Mouse (Mus musculus): Measurements from ENCODE around the gene Ube2m. TPM values are rescaled to one million over a fixed set of nuclear protein-coding genes. Genes with fewer than 3 reads are reported as not detected.

The Ube2m gene
- total and polyA plus RNA-seq, 2 experiments from 2014 or later = 116 to 290 TPM

DNA sequence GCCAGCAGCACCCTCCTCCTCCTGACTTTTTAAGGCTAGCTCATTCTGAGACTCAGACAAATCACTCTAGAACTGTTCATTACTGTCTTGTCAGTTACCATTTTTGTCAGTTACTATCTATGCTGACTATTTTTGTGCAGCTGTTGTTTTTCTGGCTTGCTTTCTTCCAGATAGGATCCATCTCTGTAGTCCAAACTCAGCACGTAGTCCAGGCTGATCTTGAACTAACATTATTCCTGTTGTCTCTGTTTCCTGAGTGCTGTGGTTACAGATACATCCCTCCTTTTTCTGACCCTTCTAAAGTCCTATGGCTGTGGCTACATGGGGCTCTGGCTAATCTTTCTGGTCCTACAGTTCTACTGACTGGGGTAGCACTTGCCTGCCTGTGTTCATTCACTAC is 1.1 kb upstream of the Ube2m start:
- ATAC-seq (ENCODE audit: insufficient read depth, low read depth) = no peak
- H3K9ac ChIP-seq (replicated peaks; ENCODE audit: low read depth, low read length) = peak overlapping the region; percentile 98
- H3K36me3 ChIP-seq (replicated peaks; ENCODE audit: control insufficient read depth, insufficient read depth, low read length) = peaks cover 8% of the 10 kb centered on the region
- H3K4me2 ChIP-seq (ENCODE audit: low read depth, low read length) = peak overlapping the region; percentile 87
- peaks cover 30% of the 10 kb centered on the region for H3K4me1 ChIP-seq (ENCODE audit: control insufficient read depth, insufficient read depth)
- TF ChIP-seq CTCF (IDR thresholded peaks at IDR 0.05; ENCODE audit: low read depth) (no peak), EP300 (IDR thresholded peaks at IDR 0.05; ENCODE audit: low read depth) (no peak)
- no peak for DNase-seq (ENCODE audit: low spot score)
- peak overlapping the region; percentile 92; the same call in 1 of the 2 replicates for H3K4me3 ChIP-seq (ENCODE audit: low read depth, low read length)
- 50% methylated on average over 1 of the region's 1 CpGs for WGBS
- no peaks in the 10 kb centered on the region for H3K9me3 ChIP-seq (replicated peaks; ENCODE audit: control insufficient read depth, low read length)
- H3K27me3 ChIP-seq (ENCODE audit: control insufficient read depth, insufficient read depth, low read length) = peaks cover 15% of the 10 kb centered on the region
- peak overlapping the region; percentile 100 for H3K27ac ChIP-seq (ENCODE audit: low read depth)

DNA sequence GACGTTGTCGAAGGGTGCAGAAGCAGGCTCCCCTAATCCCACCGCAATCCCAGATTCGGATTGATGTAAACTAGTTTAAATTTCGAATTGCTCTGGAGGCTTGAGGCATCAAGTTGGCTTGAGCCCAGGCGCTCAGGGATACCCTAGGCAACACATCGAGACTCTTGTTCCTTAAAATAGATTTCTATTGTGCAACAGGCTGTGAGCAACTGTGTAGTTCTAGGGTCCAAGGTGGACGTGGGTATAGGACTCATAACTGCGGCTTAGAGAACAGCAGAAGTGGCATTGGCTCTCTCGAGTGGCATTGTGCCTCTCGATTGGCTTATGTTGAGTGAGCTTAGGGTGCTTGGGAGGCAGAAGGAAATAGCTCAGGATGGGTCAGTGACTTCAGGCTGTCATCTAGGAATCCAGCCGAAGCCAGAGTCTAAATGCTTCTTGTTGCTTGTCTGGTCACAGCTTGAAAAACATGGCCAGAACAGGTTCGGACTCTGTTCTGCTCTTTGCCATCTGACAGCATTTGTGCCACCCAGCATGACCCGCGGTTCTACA is 620 bp upstream of the Ube2m start:
- Histone ChIP-seq H3K4me1 (ENCODE audit: control insufficient read depth, insufficient read depth) (peaks cover 31% of the 10 kb centered on the region), H3K36me3 (replicated peaks; ENCODE audit: control insufficient read depth, insufficient read depth, low read length) (peaks cover 8% of the 10 kb centered on the region), H3K27me3 (ENCODE audit: control insufficient read depth, insufficient read depth, low read length) (peaks cover 10% of the 10 kb centered on the region), H3K27ac (ENCODE audit: low read depth) (peak overlapping the region; percentile 100), H3K9ac (replicated peaks; ENCODE audit: low read depth, low read length) (peak overlapping the region; percentile 98), H3K4me2 (ENCODE audit: low read depth, low read length) (peak overlapping the region; percentile 87), H3K4me3 (ENCODE audit: low read depth, low read length) (peak overlapping the region; percentile 92), H3K9me3 (replicated peaks; ENCODE audit: control insufficient read depth, low read length) (no peaks in the 10 kb centered on the region)
- TF ChIP-seq CTCF (IDR thresholded peaks at IDR 0.05; ENCODE audit: low read depth) (no peak), EP300 (IDR thresholded peaks at IDR 0.05; ENCODE audit: low read depth) (0 out of 2 replicates have a peak, but pooled peaks have one; percentile 16)
- ATAC-seq (ENCODE audit: insufficient read depth, low read depth) (no peak), DNase-seq (ENCODE audit: low spot score) (peak; percentile 39)
- WGBS = 9% methylated on average over 15 of the region's 15 CpGs

DNA sequence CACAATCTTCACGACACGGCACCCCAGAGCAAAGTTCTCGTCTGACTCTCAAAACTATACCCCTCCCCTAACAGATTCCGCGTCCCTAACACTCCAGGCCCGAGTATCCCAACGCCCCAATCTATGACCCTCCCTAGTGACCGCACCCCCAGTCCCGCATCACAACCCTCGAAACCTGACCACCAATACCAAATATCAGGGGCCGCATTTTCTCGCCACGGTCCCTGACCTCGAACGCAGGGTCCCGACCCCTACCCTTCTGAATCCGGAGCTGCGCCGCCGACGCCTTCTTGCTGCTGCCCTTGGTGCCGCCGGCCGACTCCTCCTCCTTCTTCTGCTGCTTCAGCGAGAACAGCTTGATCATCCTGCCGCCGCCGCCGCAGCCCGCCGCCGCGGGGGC is 709 bp downstream of the Ube2m start:
- H3K9me3 ChIP-seq (replicated peaks; ENCODE audit: control insufficient read depth, low read length) = no peaks in the 10 kb centered on the region
- no peak for ATAC-seq (ENCODE audit: insufficient read depth, low read depth)
- peaks cover 32% of the 10 kb centered on the region for H3K4me1 ChIP-seq (ENCODE audit: control insufficient read depth, insufficient read depth)
- no peaks in the 10 kb centered on the region; the same call in 1 of the 2 replicates for H3K27me3 ChIP-seq (ENCODE audit: control insufficient read depth, insufficient read depth, low read length)
- H3K27ac ChIP-seq (ENCODE audit: low read depth) = peak overlapping the region; percentile 100
- peaks cover 15% of the 10 kb centered on the region for H3K36me3 ChIP-seq (replicated peaks; ENCODE audit: control insufficient read depth, insufficient read depth, low read length)
- TF ChIP-seq CTCF (IDR thresholded peaks at IDR 0.05; ENCODE audit: low read depth) = no peak
- no peak for TF ChIP-seq EP300 (IDR thresholded peaks at IDR 0.05; ENCODE audit: low read depth)
- H3K4me3 ChIP-seq (ENCODE audit: low read depth, low read length) = peak overlapping the region; percentile 92
- H3K9ac ChIP-seq (replicated peaks; ENCODE audit: low read depth, low read length) = peak overlapping the region; percentile 98
- H3K4me2 ChIP-seq (ENCODE audit: low read depth, low read length) = peak overlapping the region; percentile 87
- WGBS = under 1% methylated on average over 32 of the region's 33 CpGs
- DNase-seq (ENCODE audit: low spot score) = no peak

DNA sequence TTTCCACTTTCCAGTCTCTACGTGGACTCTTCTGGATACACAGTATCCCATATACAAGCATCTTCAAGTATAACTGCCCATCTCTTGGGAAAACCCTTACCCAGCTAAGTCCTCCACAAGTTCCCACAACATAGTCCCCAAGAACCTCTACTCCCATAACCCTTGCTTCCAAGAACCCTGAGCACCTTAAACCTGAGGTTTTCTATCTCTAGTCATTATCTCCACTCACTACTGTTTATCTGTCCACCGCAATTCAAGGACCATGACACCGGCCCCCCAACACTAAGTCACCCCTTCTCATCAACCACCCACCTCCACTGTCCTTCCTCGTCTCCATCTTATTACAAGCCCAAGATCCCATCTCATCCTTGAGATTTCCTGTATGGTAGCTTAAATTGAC is 1.3 kb downstream of the Ube2m start:
- peak overlapping the region; percentile 100 for H3K27ac ChIP-seq (ENCODE audit: low read depth)
- no peaks in the 10 kb centered on the region; the same call in 1 of the 2 replicates for H3K27me3 ChIP-seq (ENCODE audit: control insufficient read depth, insufficient read depth, low read length)
- 17% methylated on average over 4 of the region's 4 CpGs for whole genome bisulfite sequencing
- H3K4me1 ChIP-seq (ENCODE audit: control insufficient read depth, insufficient read depth) = peaks cover 32% of the 10 kb centered on the region
- TF ChIP-seq EP300 (IDR thresholded peaks at IDR 0.05; ENCODE audit: low read depth) = no peak
- no peak for TF ChIP-seq CTCF (IDR thresholded peaks at IDR 0.05; ENCODE audit: low read depth)
- H3K36me3 ChIP-seq (replicated peaks; ENCODE audit: control insufficient read depth, insufficient read depth, low read length) = peaks cover 21% of the 10 kb centered on the region
- DNase-seq (ENCODE audit: low spot score) (no peak), ATAC-seq (ENCODE audit: insufficient read depth, low read depth) (no peak)
- H3K4me3 ChIP-seq (ENCODE audit: low read depth, low read length) = peak overlapping the region; percentile 92
- H3K4me2 ChIP-seq (ENCODE audit: low read depth, low read length) = peak overlapping the region; percentile 87
- H3K9me3 ChIP-seq (replicated peaks; ENCODE audit: control insufficient read depth, low read length) = no peaks in the 10 kb centered on the region
- peak overlapping the region; percentile 98 for H3K9ac ChIP-seq (replicated peaks; ENCODE audit: low read depth, low read length)

DNA sequence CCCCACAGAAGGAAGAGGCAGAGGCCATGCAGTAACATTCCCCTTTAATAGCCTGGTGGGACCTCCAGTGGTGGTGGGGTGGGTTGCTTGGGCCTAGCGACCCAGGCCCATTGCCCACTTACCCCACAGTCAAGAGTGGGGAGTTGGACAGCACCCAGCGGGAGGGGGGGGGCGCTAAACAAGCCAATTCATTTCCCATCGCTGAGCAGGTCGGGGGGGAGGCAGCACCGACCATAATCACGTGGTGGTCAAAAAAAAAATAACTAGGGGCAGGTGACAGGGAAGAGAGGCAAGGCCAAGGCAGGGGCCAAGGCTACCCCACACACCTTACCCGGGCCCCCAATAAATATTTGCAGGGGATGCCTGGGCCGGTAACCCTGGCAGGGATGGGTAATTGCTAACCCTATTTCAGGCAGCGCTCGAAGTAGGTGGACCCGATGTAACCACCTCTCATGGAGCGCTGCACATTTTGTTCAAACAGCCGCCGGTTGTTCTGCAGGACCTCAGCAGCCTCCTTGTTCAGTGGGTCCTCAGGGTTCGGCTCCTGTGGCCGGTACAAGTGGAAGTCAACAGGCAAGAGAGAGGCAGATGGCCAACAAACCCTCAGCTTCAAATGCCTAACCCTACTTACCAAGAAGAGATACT is 2.7 kb downstream of the Ube2m start:
- whole genome bisulfite sequencing = 88% methylated on average over 17 of the region's 17 CpGs
- no peaks in the 10 kb centered on the region for H3K9me3 ChIP-seq (replicated peaks; ENCODE audit: control insufficient read depth, low read length)
- no peak overlapping the region for H3K9ac ChIP-seq (replicated peaks; ENCODE audit: low read depth, low read length)
- DNase-seq (ENCODE audit: low spot score) (no peak), ATAC-seq (ENCODE audit: insufficient read depth, low read depth) (no peak)
- H3K27me3 ChIP-seq (ENCODE audit: control insufficient read depth, insufficient read depth, low read length) = no peaks in the 10 kb centered on the region
- no peak overlapping the region for H3K4me3 ChIP-seq (ENCODE audit: low read depth, low read length)
- peaks cover 35% of the 10 kb centered on the region for H3K36me3 ChIP-seq (replicated peaks; ENCODE audit: control insufficient read depth, insufficient read depth, low read length)
- H3K4me2 ChIP-seq (ENCODE audit: low read depth, low read length) = peak overlapping the region; percentile 92; the same call in 1 of the 2 replicates
- peaks cover 32% of the 10 kb centered on the region for H3K4me1 ChIP-seq (ENCODE audit: control insufficient read depth, insufficient read depth)
- peak overlapping the region; percentile 94; the same call in 1 of the 2 replicates for H3K27ac ChIP-seq (ENCODE audit: low read depth)
- TF ChIP-seq EP300 (IDR thresholded peaks at IDR 0.05; ENCODE audit: low read depth) (no peak), CTCF (IDR thresholded peaks at IDR 0.05; ENCODE audit: low read depth) (no peak)

Measured in heart, postnatal 0 days (tissue).